26 mouse cellular contexts compared by ENCODE assay signal in the genomic region with DNA sequence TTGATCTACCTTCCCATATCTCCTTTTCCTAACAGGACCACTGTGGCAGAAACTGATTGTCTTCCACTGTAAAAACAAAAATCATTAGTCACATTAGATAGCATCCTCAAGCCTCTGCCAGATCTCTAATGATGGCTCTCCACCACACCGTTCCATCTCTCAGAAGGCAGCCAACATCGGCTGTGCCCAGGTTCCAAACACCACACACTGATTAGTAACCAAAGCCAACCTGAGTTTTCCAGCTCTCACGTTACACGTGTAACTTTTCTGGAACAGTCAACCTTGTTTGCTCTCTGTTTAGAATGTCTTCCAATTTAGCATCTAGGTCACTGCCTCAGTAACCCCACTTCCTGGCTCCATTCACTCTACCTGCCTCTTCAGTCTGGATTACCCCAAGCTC. TPM values are rescaled to one million over a fixed set of nuclear protein-coding genes. Genes with fewer than 3 reads are reported as not detected.
"Had no signal": no experiment of that assay in that cellular context is flagged by ENCODE, and none has a peak within 500 bp of the region (broad histone marks: within the 10 kb centered on the region; RNA-seq: fewer than 3 reads in every experiment).

No protein-coding gene starts in this region.

- H3K27ac ChIP-seq: embryonic facial prominence, embryonic 10.5 days; embryonic facial prominence, embryonic 12.5 days; embryonic facial prominence, embryonic 13.5 days; embryonic facial prominence, embryonic 15.5 days; forebrain, embryonic 10.5 days; forebrain, embryonic 12.5 days; forebrain, embryonic 13.5 days; forebrain, embryonic 15.5 days; heart, adult 2 months; heart, embryonic 10.5 days had no signal

- H3K4me3 ChIP-seq: embryonic facial prominence, embryonic 10.5 days; embryonic facial prominence, embryonic 12.5 days; embryonic facial prominence, embryonic 13.5 days; embryonic facial prominence, embryonic 15.5 days; erythroblast, embryonic 14.5 days; forebrain, embryonic 10.5 days; forebrain, embryonic 12.5 days; forebrain, embryonic 13.5 days; forebrain, embryonic 15.5 days; heart, adult 2 months; heart, embryonic 10.5 days had no signal

- DNase-seq: cerebellum, adult 2 months; cerebellum, adult 8-10 months; cerebellum, adult 9-10 months; cerebellum, adult 9-11 months; cerebellum, postnatal 10 days; cerebellum, postnatal 14 days; cerebellum, postnatal 25 days; cerebellum, postnatal 36 days; embryo, embryonic 11 days; forebrain, postnatal 0 days; gastrocnemius, postnatal 14 days; gastrocnemius, postnatal 25 days; gastrocnemius, postnatal 36 days; heart, adult 18-20 months; heart, adult 2 months had no signal

RNA-seq across cellular contexts. Expression of a gene that starts 51.0 kb away (rescaled TPM):
- total RNA-seq: granulocyte monocyte progenitor cell, adult 5-6 weeks had no signal
